Comparison of ENCODE assay signal across 8 mouse cellular contexts in the genomic region with DNA sequence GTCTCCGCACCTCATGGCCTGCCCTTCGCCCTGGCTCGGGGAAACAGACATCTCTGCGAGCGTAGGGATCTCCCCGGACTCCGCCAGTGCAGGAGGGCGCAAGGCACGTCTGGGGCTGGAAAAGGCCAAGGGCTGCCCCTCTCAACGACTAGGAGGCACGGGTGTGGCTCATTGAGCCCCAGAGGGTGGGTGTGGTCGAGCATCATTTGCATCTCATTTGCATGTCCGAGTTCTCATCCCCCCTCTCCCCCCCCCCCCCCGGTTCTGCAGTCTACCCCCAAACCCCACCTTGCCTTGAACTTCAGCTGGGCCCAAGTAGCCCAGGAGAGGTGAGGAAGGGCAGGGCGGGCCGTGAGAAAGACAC. TPM values are rescaled to one million over a fixed set of nuclear protein-coding genes. Genes with fewer than 3 reads are reported as not detected.
A peak's percentile ranks its signal among the peaks of the same experiment; 100 is the strongest.
DNase-seq lines count a peak whose midpoint lies in the region; ATAC-seq and TF ChIP-seq lines count a peak whose summit lies in the region.
"Had no signal": no experiment of that assay in that cellular context is flagged by ENCODE, and none has a peak within 500 bp of the region (broad histone marks: within the 10 kb centered on the region; RNA-seq: fewer than 3 reads in every experiment).

No protein-coding gene starts in this region.

- H3K4me3 ChIP-seq in neural tube, embryonic 11.5 days (ENCODE audit: low read depth, low read length), result peak overlapping the region; percentile 43
- peak overlapping the region; percentile 18; the same call in 1 of the 2 replicates for H3K4me3 ChIP-seq in forebrain, embryonic 15.5 days
- H3K4me3 ChIP-seq in liver, embryonic 12.5 days, result peak overlapping the region; percentile 20
- H3K4me3 ChIP-seq in stomach, postnatal 0 days (ENCODE audit: low read depth, low read length), result no peak overlapping the region

- peak overlapping the region; percentile 98 for H3K27ac ChIP-seq in neural tube, embryonic 11.5 days (ENCODE audit: low read depth, low read length)
- no peak overlapping the region for H3K27ac ChIP-seq in forebrain, embryonic 15.5 days (replicated peaks)
- H3K27ac ChIP-seq in liver, embryonic 12.5 days, result no peak overlapping the region
- H3K27ac ChIP-seq in stomach, postnatal 0 days (replicated peaks), result no peak overlapping the region

- H3K9me3 ChIP-seq in neural tube, embryonic 11.5 days (ENCODE audit: control insufficient read depth, low read length), result no peaks in the 10 kb centered on the region
- H3K9me3 ChIP-seq in forebrain, embryonic 15.5 days, result no peaks in the 10 kb centered on the region
- no peaks in the 10 kb centered on the region for H3K9me3 ChIP-seq in liver, embryonic 12.5 days (replicated peaks)
- H3K9me3 ChIP-seq in stomach, postnatal 0 days (ENCODE audit: control insufficient read depth, low read length), result no peaks in the 10 kb centered on the region

- peak overlapping the region; percentile 78 for H3K9ac ChIP-seq in neural tube, embryonic 11.5 days (ENCODE audit: low read length)
- 0 out of 2 replicates have a peak overlapping the region, but pooled peaks have one; percentile 4 for H3K9ac ChIP-seq in forebrain, embryonic 15.5 days (replicated peaks)
- H3K9ac ChIP-seq in liver, embryonic 12.5 days, result no peak overlapping the region
- H3K9ac ChIP-seq in stomach, postnatal 0 days (ENCODE audit: low read length), result no peak overlapping the region

- H3K4me2 ChIP-seq in neural tube, embryonic 11.5 days (ENCODE audit: low read depth), result peak overlapping the region; percentile 74
- H3K4me2 ChIP-seq in forebrain, embryonic 15.5 days (replicated peaks), result peak overlapping the region; percentile 89
- H3K4me2 ChIP-seq in liver, embryonic 12.5 days, result peak overlapping the region; percentile 70
- peak overlapping the region; percentile 87 for H3K4me2 ChIP-seq in stomach, postnatal 0 days (replicated peaks; ENCODE audit: low read depth)

- ATAC-seq in neural tube, embryonic 11.5 days (ENCODE audit: insufficient read depth, low FRiP score, low TSS enrichment), result peak; percentile 15; the same call in 1 of the 2 replicates
- no peak for ATAC-seq in forebrain, embryonic 15.5 days (replicated peaks)
- no peak for ATAC-seq in liver, embryonic 12.5 days
- ATAC-seq in stomach, postnatal 0 days (ENCODE audit: low FRiP score, low TSS enrichment), result no peak
- ATAC-seq in erythroid progenitor cell, adult 5-6 weeks (replicated peaks; ENCODE audit: low FRiP score, poor library complexity, severe bottlenecking), result no peak

- TF ChIP-seq CTCF in stomach, postnatal 0 days (IDR thresholded peaks at IDR 0.05; ENCODE audit: low read depth), result no peak

- no peak for DNase-seq in neural tube, embryonic 11.5 days (ENCODE audit: low spot score)
- DNase-seq in neural tube, embryonic 10.5 days (ENCODE audit: extremely low spot score, low spot score), result no peak
- DNase-seq in stomach, postnatal 0 days (ENCODE audit: low spot score), result no peak
- DNase-seq in adrenal gland, adult 2 months, result no peak
- DNase-seq: spleen, adult 18-20 months had no signal

- H3K36me3 ChIP-seq in neural tube, embryonic 11.5 days (ENCODE audit: control insufficient read depth, insufficient read depth, low read length), result no peaks in the 10 kb centered on the region
- no peaks in the 10 kb centered on the region for H3K36me3 ChIP-seq in forebrain, embryonic 15.5 days
- H3K36me3 ChIP-seq in liver, embryonic 12.5 days, result no peaks in the 10 kb centered on the region
- H3K36me3 ChIP-seq in stomach, postnatal 0 days (ENCODE audit: control insufficient read depth, insufficient read depth, low read length), result no peaks in the 10 kb centered on the region

- whole genome bisulfite sequencing in neural tube, embryonic 11.5 days, result 8% methylated on average over 15 of the region's 16 CpGs
- 2% methylated on average over 16 of the region's 16 CpGs for WGBS in forebrain, embryonic 15.5 days
- 7% methylated on average over 15 of the region's 16 CpGs for WGBS in liver, embryonic 12.5 days (ENCODE audit: insufficient replicate concordance)
- WGBS in stomach, postnatal 0 days, result 38% methylated on average over 15 of the region's 16 CpGs

- peaks cover 79% of the 10 kb centered on the region for H3K4me1 ChIP-seq in neural tube, embryonic 11.5 days (ENCODE audit: control insufficient read depth, insufficient read depth, low read length)
- peaks cover 22% of the 10 kb centered on the region for H3K4me1 ChIP-seq in forebrain, embryonic 15.5 days
- peaks cover 28% of the 10 kb centered on the region for H3K4me1 ChIP-seq in liver, embryonic 12.5 days
- peaks cover 8% of the 10 kb centered on the region; the same call in 1 of the 2 replicates for H3K4me1 ChIP-seq in stomach, postnatal 0 days (replicated peaks; ENCODE audit: control insufficient read depth, insufficient read depth)

- 0 out of 2 replicates have a peak, but pooled peaks cover 3% of the 10 kb centered on the region for H3K27me3 ChIP-seq in neural tube, embryonic 11.5 days (ENCODE audit: control insufficient read depth, insufficient read depth, low read length)
- H3K27me3 ChIP-seq in forebrain, embryonic 15.5 days, result peaks cover 98% of the 10 kb centered on the region
- peaks cover 100% of the 10 kb centered on the region for H3K27me3 ChIP-seq in liver, embryonic 12.5 days (replicated peaks)
- H3K27me3 ChIP-seq in stomach, postnatal 0 days (ENCODE audit: control insufficient read depth, insufficient read depth, low read length), result peaks cover 3% of the 10 kb centered on the region; the same call in 1 of the 2 replicates

- no peak for TF ChIP-seq EP300 in stomach, postnatal 0 days (optimal IDR thresholded peaks at IDR 0.05)

RNA-seq across cellular contexts. Expression of gene Smug1, which starts 3.4 kb away (rescaled TPM):
- polyA plus RNA-seq in neural tube, embryonic 11.5 days (2014; fragmentation: Nextera tagmentation; extraction: Ambion mirVana), result 55.9 and 65.4 TPM in 2 replicates
- 24.7 and 26.8 TPM in 2 replicates for polyA plus RNA-seq in forebrain, embryonic 15.5 days (2015; fragmentation: Nextera tagmentation; extraction: Ambion mirVana)
- 6.7 and 7.8 TPM in 2 replicates for polyA plus RNA-seq in liver, embryonic 12.5 days (2016; fragmentation: Nextera tagmentation; extraction: Ambion mirVana)
- polyA plus RNA-seq in stomach, postnatal 0 days (2015; fragmentation: Nextera tagmentation; extraction: Ambion mirVana), result 10.6 and 11.2 TPM in 2 replicates
- 10 to 100 TPM; 11.0 to 16.7 TPM for total RNA-seq in adrenal gland, adult 2 months (2021)
- 16.6 and 17.1 TPM in 2 replicates for polyA plus RNA-seq in adrenal gland, adult 2 months (2012; rRNA removed)
- total RNA-seq in erythroid progenitor cell, adult 5-6 weeks (2015; ENCODE audit: low replicate concordance), result 3.6 TPM in 1 of 2 replicates, not detected in the other
- total RNA-seq in erythroid progenitor cell, adult 5-6 weeks (2017; ENCODE audit: low replicate concordance), result 0.26 and 0.91 TPM in 2 replicates

Comparison
In these comparisons a context has a peak if more than half of its experiments do, and no peak if none do; other contexts are left out.
1. H3K9ac ChIP-seq: peak in neural tube, embryonic 11.5 days (single experiment) and forebrain, embryonic 15.5 days (single experiment); none in liver, embryonic 12.5 days (single experiment) and stomach, postnatal 0 days (single experiment).
2. Peak in every context shown above with its lines, with median percentiles within 50 percentile points of each other: H3K4me2 ChIP-seq.